Mouse (Mus musculus) liver, adult 2 months (tissue): Measurements from ENCODE around the gene Rbks.

ENCODE experiments used
- CTCF ChIP-seq: fragments of 200-500 bp; IDR thresholded peaks from 2 replicates; pipeline ENCODE4 v1.5.1; 2011; ENCODE audit warnings: low read depth, low read length, control low read depth
- POLR2A ChIP-seq: fragments of 200-500 bp; IDR thresholded peaks from 2 replicates; pipeline ENCODE4 v1.6.1; 2011; ENCODE audit warnings: low read length, control low read depth; ENCODE audit not compliant: insufficient read depth; ENCODE audit errors: extremely low read depth

- TF ChIP-seq POLR2A = no peak
- no peak for TF ChIP-seq CTCF
Observed at GRCm38 (mm10) chr5:31650518-31651288, 46.7 kb downstream of the Rbks start.
